Mouse (Mus musculus): ENCODE measurements at regions not wholly inside any gene's neighbourhood (a gene's known extent, or its start where the extent isn't known, plus 50 kb on each side); places are given as distances from the start of the nearest gene placed in this dataset.

DNA sequence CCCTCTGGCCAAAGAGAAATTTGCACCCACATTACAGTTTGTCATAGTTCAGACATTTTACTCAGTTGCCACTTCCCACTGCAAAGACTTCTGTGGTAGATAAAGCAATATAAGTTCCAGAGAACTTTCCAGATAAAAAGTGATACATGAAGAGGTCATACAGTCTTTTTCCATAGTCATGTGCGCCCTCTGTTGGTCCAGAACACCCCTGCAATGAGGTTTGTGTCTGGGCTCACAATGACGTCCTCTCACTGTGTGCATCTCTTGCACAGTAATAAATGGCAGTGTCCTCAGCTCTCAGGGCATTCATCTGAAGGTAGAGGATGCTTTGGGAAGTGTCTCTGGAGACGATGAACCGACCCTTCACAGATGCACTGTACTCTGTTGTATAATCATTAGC is 352.4 kb downstream of the Adam6a start:
- TF ChIP-seq POLR2A (IDR thresholded peaks at IDR 0.05; ENCODE audit: borderline replicate concordance, low read depth, low read length) (no peak), CTCF (IDR thresholded peaks at IDR 0.05; ENCODE audit: low read depth, low read length) (no peak)

Data from bone marrow macrophage, adult 2 months (primary cell).